Mouse (Mus musculus): Measurements from ENCODE around the gene Specc1.

The Specc1 gene

DNA sequence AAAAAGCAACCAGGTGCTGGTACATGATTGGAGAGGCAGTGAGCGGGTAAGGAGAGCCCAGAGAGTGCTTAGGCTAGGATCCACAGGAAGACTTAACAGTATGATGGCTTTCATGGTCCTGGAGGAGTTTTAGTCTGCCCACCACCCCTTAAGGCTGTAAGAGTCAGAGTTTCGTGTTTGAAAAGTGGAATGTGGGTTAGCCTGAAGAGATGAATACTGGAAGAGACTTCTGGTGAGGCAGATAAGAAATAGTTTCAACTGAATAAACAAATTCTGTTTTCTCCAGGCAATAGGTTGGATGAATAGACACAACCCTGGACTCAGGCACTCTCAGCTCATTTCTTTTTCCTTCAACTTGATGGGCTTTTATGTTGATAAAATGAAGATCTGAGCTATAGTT, 130.1 kb downstream of the Specc1 start:
- no peak for DNase-seq (ENCODE audit: low read depth in 1 of 2, low spot score in 2 of 2)

DNA sequence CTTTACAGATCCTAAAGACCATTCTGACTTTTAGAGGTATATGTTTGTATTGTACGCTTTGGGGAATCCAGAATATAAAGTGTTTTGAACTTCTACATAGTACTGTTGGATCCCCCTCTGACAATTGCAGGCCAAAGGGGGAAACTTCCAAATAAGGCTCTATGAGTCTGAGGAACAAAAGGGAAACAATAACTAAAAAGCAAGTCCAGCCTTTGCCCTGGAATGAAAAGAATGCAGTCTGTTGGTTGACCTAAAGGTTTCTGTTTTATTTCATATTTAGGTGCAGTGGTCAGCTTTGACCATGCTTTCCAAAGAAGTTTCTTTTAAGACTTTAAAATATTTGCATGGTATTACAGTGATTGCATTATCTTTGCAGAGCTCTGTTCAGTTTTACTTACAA, 130.5 kb downstream of the Specc1 start:
- no peak for DNase-seq (ENCODE audit: low read depth in 1 of 2, low spot score in 2 of 2)

DNA sequence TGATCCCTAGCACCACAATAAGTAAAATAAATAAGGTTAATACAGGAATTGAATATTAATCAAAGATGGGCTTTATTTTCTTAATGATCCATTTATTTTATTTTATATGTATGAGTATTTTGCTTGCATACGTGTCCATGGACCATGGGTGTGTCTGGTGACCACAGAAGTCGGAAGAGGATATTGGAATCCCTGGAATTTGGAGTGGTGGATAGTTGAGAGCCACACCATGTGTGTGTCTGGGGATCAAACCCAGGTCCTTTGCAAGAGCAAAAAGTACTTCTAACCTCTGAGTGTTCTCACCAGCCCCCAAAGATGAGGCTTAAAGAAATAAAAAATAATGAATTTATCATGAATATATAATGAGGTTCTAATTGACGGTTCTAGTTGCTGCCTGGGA, 132.1 kb downstream of the Specc1 start:
- no peak for DNase-seq (ENCODE audit: low read depth in 1 of 2, low spot score in 2 of 2)

GRCm38 (mm10) chr11:62090321-62090720, 133.8 kb downstream of the Specc1 start:
- no peak for DNase-seq (ENCODE audit: low read depth in 1 of 2, low spot score in 2 of 2)

- no peak for DNase-seq (ENCODE audit: low read depth in 1 of 2, low spot score in 2 of 2)
Observed at GRCm38 (mm10) chr11:62103380-62103911, 146.9 kb downstream of the Specc1 start.

GRCm38 (mm10) chr11:62106401-62106871, 149.9 kb downstream of the Specc1 start:
- no peak for DNase-seq (ENCODE audit: low read depth in 1 of 2, low spot score in 2 of 2)

GRCm38 (mm10) chr11:62107272-62107836, 150.8 kb downstream of the Specc1 start:
- no peak for DNase-seq (ENCODE audit: low read depth in 1 of 2, low spot score in 2 of 2)

GRCm38 (mm10) chr11:62118561-62118960, 162.0 kb downstream of the Specc1 start:
- DNase-seq (ENCODE audit: low read depth in 1 of 2, low spot score in 2 of 2): no peak

DNA sequence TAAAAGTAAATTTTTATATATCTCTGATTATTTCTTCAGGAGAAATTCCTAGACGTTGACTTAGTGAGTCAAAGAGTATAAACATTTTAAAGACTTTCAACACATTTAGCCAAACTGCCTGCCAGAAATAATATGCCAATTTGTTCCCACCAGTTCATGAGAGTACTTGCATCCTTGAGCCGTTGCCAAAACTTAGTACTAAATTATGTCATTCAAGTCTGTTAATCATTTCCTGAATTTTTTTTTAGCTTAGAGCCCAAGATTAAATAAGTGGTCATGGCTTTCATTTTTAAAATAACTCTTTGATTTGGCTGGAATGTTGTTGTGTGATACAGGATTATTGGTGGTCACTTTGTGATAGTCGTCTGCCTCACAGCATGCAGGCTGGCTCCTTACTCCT, 163.3 kb downstream of the Specc1 start:
- no peak for DNase-seq (ENCODE audit: low read depth in 1 of 2, low spot score in 2 of 2)

GRCm38 (mm10) chr11:62121365-62121764, 164.8 kb downstream of the Specc1 start:
- DNase-seq (ENCODE audit: low read depth in 1 of 2, low spot score in 2 of 2): no peak

- DNase-seq (ENCODE audit: low read depth in 1 of 2, low spot score in 2 of 2): peak; percentile 38 to 69
Observed at GRCm38 (mm10) chr11:62127692-62128091, 171.1 kb downstream of the Specc1 start.

GRCm38 (mm10) chr11:62128197-62128596, 171.6 kb downstream of the Specc1 start:
- no peak for DNase-seq (ENCODE audit: low read depth in 1 of 2, low spot score in 2 of 2)

- DNase-seq (ENCODE audit: low read depth in 1 of 2, low spot score in 2 of 2): no peak
Observed at GRCm38 (mm10) chr11:62130191-62130590, 173.6 kb downstream of the Specc1 start.

- DNase-seq (ENCODE audit: low read depth in 1 of 2, low spot score in 2 of 2): no peak
Observed at GRCm38 (mm10) chr11:62130685-62131295, 174.2 kb downstream of the Specc1 start.

GRCm38 (mm10) chr11:62131601-62132000, 175.0 kb downstream of the Specc1 start:
- no peak for DNase-seq (ENCODE audit: low read depth in 1 of 2, low spot score in 2 of 2)

- no peak for DNase-seq (ENCODE audit: low read depth in 1 of 2, low spot score in 2 of 2)
Observed at GRCm38 (mm10) chr11:62134191-62134590, 177.6 kb downstream of the Specc1 start.

DNA sequence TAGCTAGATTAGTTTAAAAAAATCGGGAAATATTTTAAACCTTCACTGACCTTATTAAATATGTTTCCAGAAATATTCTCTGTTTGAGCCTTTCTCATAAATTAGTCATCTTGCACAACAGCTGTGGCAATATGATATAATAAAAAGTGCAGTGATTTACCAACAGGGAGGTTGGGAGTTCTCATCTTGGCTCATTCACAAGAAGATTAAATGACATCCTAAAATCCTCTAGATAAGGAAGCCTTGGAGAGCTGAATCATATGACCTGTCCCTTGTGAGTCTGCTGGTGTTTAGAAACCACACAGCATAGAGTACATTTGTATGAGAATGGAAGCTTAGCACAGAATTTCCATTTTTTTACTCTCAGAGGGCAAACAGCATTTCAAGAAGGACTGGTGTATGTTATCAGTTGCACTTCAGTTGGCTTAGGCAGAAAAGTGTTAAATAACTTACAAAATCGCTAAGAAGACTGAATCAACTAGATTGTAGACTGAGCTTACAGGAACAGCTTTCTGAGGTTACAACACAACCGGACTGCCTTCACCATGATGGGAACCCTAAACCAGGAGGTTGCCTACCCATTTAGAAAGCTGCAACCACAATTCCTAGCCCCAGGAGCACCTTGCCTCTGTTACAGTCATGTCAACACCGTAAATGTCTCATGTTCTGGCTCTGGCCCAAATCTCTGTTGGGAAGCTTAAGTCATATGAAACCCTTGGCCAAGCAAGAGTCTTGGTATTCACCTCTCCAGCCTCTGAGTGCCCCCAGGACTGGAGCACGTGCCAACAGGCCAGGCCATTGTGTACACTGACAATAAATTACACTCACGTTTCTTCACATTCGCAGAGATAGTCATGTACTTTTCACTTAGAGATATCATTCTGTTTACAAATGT, 188.9 kb downstream of the Specc1 start:
- no peak for DNase-seq (ENCODE audit: low read depth in 1 of 2, low spot score in 2 of 2)

DNA sequence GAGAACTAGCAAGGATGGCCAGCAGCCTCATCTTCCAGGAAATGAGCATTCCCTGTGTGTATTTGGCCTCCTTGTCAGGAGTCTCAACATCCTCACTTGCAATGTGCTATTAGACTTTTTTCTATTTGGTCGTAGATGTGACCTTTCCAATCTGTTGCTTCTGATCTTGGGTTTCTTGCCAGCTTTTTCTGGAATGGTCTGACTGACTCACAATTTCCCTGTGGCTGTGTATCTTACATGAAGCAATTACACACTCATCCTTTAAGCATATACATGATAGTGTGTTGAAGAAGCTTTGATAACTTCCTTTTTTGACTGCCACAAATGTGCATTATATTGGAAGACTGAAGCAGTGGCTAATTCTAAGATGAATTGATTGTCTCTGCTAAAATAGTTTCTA, 190.1 kb downstream of the Specc1 start:
- DNase-seq (ENCODE audit: low read depth in 1 of 2, low spot score in 2 of 2): no peak

DNA sequence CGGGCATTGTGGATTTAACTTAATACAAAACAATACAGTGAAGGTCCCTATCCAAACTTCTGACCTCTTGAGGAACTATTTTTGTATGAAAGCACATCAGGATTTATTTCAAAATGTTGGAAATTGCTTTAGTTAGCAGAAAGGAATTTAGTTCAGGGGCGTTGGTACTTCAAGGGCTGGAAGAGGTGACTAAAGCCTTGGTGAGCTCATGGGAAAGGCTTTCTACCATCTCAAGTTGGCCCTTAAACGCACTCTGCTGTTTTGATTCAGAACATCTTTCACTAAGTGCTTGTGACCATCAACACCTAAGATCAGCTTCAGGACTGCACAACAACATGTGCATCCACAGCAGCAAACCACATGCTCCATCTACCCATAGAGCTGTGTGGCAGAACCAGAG, 191.5 kb downstream of the Specc1 start:
- DNase-seq (ENCODE audit: low read depth in 1 of 2, low spot score in 2 of 2): no peak

- no peak for DNase-seq (ENCODE audit: low read depth in 1 of 2, low spot score in 2 of 2)
Observed at GRCm38 (mm10) chr11:62148449-62148848, 191.9 kb downstream of the Specc1 start.

GRCm38 (mm10) chr11:62153057-62153456, 196.5 kb downstream of the Specc1 start:
- no peak for DNase-seq (ENCODE audit: low read depth in 1 of 2, low spot score in 2 of 2)

DNA sequence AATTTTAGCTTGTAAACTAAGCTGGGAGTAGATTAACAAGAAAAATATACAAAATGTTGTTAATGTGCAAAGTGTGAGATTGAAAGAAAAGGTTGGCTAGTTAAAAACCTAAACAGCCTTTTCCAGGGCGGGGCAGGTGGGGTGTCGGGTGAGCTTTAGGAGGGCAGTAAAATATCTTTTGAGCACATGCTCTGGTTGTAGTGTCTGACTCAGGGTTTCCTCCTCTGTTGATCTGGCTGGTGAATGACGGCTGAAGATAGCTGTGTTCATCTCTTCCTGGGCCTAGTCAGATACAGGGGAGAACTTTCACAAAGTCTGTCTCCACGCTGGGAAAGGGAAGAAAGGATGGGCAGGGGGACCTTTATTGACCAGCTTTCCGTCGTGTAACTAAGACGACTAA, 203.2 kb downstream of the Specc1 start:
- no peak for DNase-seq (ENCODE audit: low read depth in 1 of 2, low spot score in 2 of 2)

Data from monocyte, adult 2 months (primary cell).